Mouse (Mus musculus) kidney, adult 8-10 months (tissue): ENCODE data around the gene Tigit.

Experiments
- DNase-seq, 2 experiments: peaks; one replicate each; pipeline ENCODE4 v3.0.0; 2022

Gene Tigit

GRCm38 (mm10) chr16:43662124-43663004, 1.6 kb downstream of the Tigit start:
- no peak for DNase-seq

- DNase-seq: no peak
These were observed 2.4 kb downstream of the Tigit start for GRCm38 (mm10) chr16:43661576-43661975.

GRCm38 (mm10) chr16:43655183-43655787, 8.7 kb downstream of the Tigit start:
- no peak for DNase-seq

DNA sequence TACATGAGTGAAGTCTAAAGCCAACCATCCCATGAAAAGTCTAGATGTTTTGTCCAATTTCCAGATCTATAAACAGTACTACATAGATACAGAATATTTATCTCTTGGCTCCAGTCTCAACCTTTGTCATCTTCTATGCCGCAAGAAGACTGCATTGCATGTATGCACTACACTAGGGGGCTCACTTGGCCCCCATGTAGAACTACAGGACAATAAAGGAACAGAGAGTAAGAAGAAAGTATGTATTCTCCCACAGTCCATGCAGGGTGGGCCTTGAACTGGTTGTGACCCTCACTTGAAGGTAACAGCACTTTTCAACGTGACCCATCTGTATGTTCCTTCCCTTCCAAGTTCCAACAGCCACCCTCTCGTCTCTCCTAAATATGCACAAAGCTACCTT, 9.7 kb downstream of the Tigit start:
- DNase-seq: no peak

GRCm38 (mm10) chr16:43653288-43653687, 10.7 kb downstream of the Tigit start:
- no peak for DNase-seq

DNA sequence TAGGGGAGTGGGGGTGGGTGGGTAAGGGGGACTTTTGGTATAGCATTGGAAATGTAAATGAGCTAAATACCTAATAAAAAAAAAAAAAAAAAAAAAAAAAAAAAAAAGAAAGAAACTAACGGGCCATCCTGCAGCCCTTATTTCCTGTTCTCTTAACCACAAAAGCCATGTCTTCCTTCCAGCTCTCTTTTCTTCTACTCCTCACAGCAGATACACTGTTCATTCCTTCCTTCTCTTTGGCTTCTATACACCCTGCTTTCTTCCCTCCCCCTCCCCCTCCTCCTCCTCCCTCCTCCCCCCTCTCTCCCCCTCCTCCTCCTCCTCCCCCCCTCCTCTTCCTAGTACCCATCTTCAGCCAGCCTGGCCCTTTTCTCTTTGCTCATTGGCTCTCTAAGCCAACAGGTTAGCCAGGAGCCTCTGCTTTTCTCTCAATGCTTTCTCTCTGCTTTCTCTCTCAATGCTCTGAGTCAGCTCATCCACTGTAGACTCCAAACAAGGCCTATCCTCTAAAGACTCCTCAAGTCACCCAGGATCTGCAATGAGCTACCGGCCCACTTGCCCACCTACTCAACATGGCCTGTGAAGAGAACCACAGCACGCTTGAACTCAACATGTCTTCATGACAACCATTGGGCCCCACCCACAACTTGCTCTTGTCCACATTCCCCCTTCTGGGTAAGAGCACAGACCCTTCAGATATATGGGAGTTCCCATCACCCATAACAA, 13.4 kb downstream of the Tigit start:
- DNase-seq: no peak

- no peak for DNase-seq
These were observed 16.3 kb downstream of the Tigit start for GRCm38 (mm10) chr16:43647641-43648040.

DNA sequence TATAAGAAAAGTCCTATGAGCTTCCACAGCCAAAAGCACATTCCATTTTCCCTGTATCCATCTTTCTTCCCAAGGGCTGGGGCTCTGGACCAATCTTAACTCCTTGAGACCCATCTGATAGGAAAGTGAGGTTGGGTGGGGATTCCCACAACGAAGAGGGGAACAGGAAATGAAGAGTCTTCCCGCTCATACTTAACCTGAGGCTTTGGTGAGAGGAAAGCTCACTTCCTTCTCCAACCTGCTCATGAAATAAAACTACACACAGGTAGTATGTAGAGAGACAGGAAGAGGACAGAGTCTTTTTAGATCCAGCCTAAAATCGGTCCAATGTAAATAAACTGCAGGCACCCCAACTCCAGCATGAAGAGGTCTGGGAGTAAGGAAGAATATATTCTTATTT, 17.0 kb downstream of the Tigit start:
- no peak for DNase-seq

DNA sequence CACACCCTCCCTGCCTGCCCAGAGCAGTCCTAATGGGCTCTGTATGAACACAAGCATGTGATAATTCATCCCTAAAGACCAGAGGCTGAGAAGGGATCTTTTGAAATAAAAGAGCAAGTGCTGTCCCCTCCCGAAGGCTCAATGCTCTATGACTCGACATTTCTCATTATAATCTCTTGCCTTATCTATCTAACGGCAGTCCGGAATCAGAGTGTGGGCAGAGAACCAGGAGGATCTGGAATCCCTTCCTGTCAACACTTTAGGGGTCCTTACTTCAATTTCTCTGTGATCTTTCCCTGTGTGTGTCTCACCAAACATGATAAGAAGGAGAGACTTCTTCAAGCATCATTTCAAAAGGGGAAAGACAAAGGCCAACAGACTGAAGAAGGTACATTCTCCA, 18.1 kb downstream of the Tigit start:
- no peak for DNase-seq

GRCm38 (mm10) chr16:43641230-43641629, 22.7 kb downstream of the Tigit start:
- DNase-seq: no peak

DNA sequence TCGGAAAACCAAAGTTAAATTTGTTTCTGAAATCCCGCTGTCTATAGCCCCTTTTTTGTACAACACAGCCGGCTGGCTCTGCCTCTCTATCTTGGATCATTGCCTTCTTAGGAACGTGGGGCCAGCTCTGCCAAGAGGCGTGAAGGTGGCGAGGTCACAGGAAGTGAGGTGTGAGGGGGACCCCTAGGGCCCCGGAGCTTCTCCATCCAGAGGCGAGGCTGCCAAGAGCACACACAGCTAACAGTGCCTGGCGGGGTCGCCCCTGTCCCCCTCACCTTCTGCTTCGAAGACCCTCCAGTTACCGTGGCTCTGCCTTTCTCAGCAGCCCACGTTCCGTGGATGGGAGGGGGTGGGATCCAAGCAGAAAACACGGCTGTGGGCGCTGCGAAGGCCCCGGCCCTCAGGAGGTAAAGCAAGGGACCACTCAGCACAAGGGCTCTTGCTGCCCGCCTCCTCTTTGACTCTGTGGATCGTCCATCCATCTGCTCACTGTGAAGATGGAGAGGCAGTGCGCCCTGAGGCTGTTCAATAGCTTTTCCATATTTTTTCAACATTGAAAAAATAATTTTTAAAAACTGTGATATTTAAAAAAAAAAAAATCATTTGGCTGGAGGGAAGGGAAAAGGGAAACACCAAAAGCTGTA, 25.4 kb downstream of the Tigit start:
- no peak for DNase-seq

GRCm38 (mm10) chr16:43637241-43637640, 26.7 kb downstream of the Tigit start:
- no peak for DNase-seq

DNA sequence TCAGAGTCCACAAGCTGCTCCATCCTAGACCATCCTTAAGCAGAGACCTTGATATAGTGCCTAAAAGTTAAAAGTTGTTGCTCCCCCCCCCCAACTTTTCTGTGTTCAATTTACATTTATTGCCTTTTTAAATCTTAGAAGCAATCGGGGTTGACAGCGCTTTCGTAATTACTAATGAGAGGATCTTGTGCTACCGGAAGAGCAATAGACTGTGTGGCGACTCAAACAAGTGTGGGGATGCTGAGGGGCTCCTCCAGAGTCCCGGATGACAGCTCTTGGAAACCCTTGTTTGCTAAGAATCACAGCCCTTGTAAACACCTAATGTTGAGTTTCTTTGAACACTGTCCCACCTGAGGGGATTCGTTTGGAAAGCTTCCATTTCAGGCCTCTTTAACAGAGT, 29.9 kb downstream of the Tigit start:
- DNase-seq: no peak

- DNase-seq: no peak
These were observed 32.2 kb downstream of the Tigit start for GRCm38 (mm10) chr16:43631758-43632157.

DNA sequence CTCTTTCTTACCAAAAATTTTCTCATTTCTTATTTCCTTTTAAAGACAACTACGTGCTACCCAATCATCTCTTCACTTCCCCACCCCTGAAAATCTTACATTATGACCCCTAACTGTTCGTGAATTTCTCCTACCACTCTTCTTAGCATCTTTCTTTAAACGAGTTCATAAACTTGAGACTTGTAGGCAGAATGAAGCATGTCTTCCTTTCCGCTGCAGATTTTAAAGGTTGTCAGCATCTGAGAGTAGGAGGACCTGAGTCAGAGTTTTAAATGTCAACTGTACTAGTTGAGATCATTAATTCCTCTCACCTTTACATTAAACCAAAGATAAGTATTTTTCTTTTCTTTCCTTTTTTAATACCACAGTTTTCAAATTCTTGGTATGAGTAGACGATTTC, 35.3 kb downstream of the Tigit start:
- no peak for DNase-seq

DNA sequence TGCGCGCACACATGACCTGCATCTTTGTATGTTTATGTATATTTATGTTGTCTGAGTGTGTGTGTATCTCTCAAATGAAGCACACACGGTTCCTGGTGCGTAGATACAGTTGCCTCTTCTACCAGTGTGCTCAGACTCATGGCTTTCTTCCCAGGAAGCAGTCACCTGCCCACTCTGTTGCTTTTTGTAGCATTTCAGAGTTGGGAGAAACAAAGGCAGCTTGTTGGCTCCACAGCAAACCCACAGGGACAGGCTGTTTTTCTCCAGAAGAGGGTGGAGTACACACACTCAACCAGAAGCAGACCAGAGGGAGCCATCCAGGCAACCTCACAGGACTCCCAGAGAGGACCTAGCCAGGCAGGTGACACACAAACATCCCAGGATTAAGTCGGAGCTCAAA, 38.0 kb downstream of the Tigit start:
- DNase-seq: no peak

GRCm38 (mm10) chr16:43625289-43625688, 38.7 kb downstream of the Tigit start:
- DNase-seq: no peak

DNA sequence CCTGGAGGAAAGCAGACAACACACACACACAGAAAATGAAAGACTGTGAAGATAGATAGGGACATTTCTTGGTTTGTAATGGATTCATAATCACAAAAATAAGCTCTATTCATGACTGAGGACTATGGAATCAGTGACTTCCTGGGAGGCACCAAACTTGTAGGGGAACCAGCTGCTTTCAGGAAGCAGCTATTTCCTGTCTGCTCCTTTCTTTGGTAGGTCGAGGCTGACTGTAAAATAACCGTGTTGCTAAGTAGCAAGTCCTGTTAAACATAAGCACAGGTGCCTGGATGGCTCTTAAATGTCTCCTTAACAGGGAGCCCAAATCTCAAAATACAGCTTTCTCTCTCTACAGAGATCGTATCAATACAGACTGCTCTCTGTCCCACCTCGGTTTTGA, 39.1 kb downstream of the Tigit start:
- no peak for DNase-seq

- no peak for DNase-seq
These were observed 40.5 kb downstream of the Tigit start for GRCm38 (mm10) chr16:43623315-43624000.

- DNase-seq: no peak
These were observed 43.6 kb downstream of the Tigit start for GRCm38 (mm10) chr16:43620359-43620758.

DNA sequence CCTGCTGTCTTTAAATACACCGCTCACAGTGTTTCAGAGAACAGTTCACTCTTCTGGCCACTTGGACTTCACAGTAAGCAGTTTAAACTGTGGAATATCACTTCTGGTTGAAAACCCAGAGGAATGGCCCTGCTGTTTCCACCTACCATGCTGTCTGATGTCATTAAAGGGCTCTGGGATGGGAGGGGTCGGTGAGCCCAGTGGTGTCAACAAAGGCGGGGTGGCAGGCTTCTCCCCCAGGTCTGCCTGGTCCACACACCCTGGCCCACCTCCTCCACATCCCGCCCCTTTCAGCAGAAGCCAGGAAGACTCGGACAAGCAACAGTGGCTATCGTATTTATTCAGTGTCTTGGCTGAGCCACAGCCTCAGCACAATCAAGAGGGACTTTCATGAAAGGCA, 44.7 kb downstream of the Tigit start:
- no peak for DNase-seq

DNA sequence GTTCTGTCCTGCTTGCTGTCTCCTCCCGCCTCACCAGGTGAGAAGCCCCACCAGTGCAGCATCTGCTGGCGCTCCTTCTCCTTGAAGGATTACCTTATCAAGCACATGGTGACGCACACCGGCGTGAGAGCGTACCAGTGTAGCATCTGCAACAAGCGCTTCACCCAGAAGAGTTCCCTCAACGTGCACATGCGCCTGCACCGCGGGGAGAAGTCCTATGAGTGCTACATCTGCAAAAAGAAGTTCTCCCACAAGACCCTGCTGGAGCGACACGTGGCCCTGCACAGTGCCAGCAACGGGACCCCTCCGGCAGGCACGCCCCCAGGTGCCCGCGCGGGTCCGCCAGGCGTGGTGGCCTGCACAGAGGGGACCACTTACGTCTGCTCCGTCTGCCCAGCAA, 45.7 kb downstream of the Tigit start:
- DNase-seq: no peak

DNA sequence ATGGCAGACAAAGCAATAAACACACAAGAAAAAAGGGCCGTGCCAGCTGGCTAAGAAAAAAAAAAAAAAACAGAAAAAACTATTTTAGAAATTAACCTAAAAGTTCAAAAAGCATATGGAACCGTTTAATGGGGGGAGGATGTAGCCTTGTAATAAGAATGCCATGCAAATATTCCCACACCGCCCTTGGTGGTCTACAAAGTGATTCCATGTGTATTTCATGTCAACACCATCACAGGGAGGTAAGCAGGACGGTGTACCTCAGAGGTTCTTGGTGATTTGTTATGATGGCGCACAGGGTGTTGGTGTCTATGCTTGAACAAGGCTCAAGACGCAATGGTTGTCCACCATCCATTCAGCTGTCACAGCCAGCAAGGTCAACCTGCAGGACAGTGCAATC, 46.6 kb downstream of the Tigit start:
- no peak for DNase-seq
